Mouse (Mus musculus) megakaryocyte, embryonic 14.5 days (primary cell): ENCODE data around the gene Olfr523.

Source experiments
- FLI1 ChIP-seq: IDR thresholded peaks from 2 replicates; pipeline ENCODE4 v1.6.1; 2012; ENCODE audit warnings: low read length, inconsistent platforms, mixed read lengths
- GATA1 ChIP-seq: IDR thresholded peaks from 3 replicates; pipeline ENCODE4 v1.6.1; 2012; ENCODE audit warnings: mixed read lengths, low read length, inconsistent platforms, borderline replicate concordance

GRCm38 (mm10) chr7:140192851-140193250, 19.8 kb downstream of the Olfr523 start:
- no peak for TF ChIP-seq GATA1
- no peak for TF ChIP-seq FLI1
